Mouse (Mus musculus): ENCODE measurements around the gene Vtcn1.

Gene Vtcn1

GRCm38 (mm10) chr3:100825225-100825965 is at the start of gene Vtcn1:
TSS of gene Vtcn1 (plus strand) at chr3:100825459.
- peaks cover 18% of the 10 kb centered on the region for H3K4me1 ChIP-seq (replicated peaks; ENCODE audit: low read depth, low read length)
- no peaks in the 10 kb centered on the region for H3K36me3 ChIP-seq (ENCODE audit: insufficient read depth, low read length)
- H3K4me3 ChIP-seq (replicated peaks; ENCODE audit: low read length) = no peak within 1 kb of the TSS
- TF ChIP-seq NANOG (IDR thresholded peaks at IDR 0.05; ENCODE audit: borderline replicate concordance, low read length) (no peak), CTCF (conservative IDR thresholded peaks at IDR 0.05; ENCODE audit: low read length) (no peak), POU5F1 (IDR thresholded peaks at IDR 0.05; ENCODE audit: borderline replicate concordance, low read length) (no peak)
- peaks cover 7% of the 10 kb centered on the region; the same call in 1 of the 2 replicates for H3K27me3 ChIP-seq (ENCODE audit: insufficient read depth, low read length)
- no peaks in the 10 kb centered on the region for H3K9me3 ChIP-seq (ENCODE audit: low read length)

GRCm38 (mm10) chr3:100776967-100777366 is 48.3 kb upstream of the Vtcn1 start:
- Histone ChIP-seq H3K27me3 (ENCODE audit: insufficient read depth, low read length) (no peaks in the 10 kb centered on the region), H3K4me3 (replicated peaks; ENCODE audit: low read length) (no peak overlapping the region), H3K4me1 (replicated peaks; ENCODE audit: low read depth, low read length) (peaks cover 20% of the 10 kb centered on the region), H3K36me3 (ENCODE audit: insufficient read depth, low read length) (no peaks in the 10 kb centered on the region), H3K9me3 (ENCODE audit: low read length) (no peaks in the 10 kb centered on the region)
- TF ChIP-seq NANOG (IDR thresholded peaks at IDR 0.05; ENCODE audit: borderline replicate concordance, low read length) = no peak
- TF ChIP-seq CTCF (conservative IDR thresholded peaks at IDR 0.05; ENCODE audit: low read length) = no peak

GRCm38 (mm10) chr3:100777568-100777967 is 47.7 kb upstream of the Vtcn1 start:
- H3K27me3 ChIP-seq (ENCODE audit: insufficient read depth, low read length) = no peaks in the 10 kb centered on the region
- no peak overlapping the region for H3K4me3 ChIP-seq (replicated peaks; ENCODE audit: low read length)
- TF ChIP-seq CTCF (conservative IDR thresholded peaks at IDR 0.05; ENCODE audit: low read length) = no peak
- no peak for TF ChIP-seq POU5F1 (IDR thresholded peaks at IDR 0.05; ENCODE audit: borderline replicate concordance, low read length)
- H3K9me3 ChIP-seq (ENCODE audit: low read length) = no peaks in the 10 kb centered on the region
- no peaks in the 10 kb centered on the region for H3K36me3 ChIP-seq (ENCODE audit: insufficient read depth, low read length)
- peaks cover 19% of the 10 kb centered on the region for H3K4me1 ChIP-seq (replicated peaks; ENCODE audit: low read depth, low read length)

- H3K4me3 ChIP-seq (replicated peaks; ENCODE audit: low read length) = no peak overlapping the region
- no peaks in the 10 kb centered on the region for H3K36me3 ChIP-seq (ENCODE audit: insufficient read depth, low read length)
- no peak for TF ChIP-seq CTCF (conservative IDR thresholded peaks at IDR 0.05; ENCODE audit: low read length)
- no peak for TF ChIP-seq NANOG (IDR thresholded peaks at IDR 0.05; ENCODE audit: borderline replicate concordance, low read length)
- TF ChIP-seq POU5F1 (IDR thresholded peaks at IDR 0.05; ENCODE audit: borderline replicate concordance, low read length) = no peak
Measured at GRCm38 (mm10) chr3:100786076-100786475, 39.2 kb upstream of the Vtcn1 start.

GRCm38 (mm10) chr3:100791670-100792069 is 33.6 kb upstream of the Vtcn1 start:
- H3K4me3 ChIP-seq (replicated peaks; ENCODE audit: low read length) = no peak overlapping the region
- no peaks in the 10 kb centered on the region for H3K9me3 ChIP-seq (ENCODE audit: low read length)
- no peaks in the 10 kb centered on the region for H3K4me1 ChIP-seq (replicated peaks; ENCODE audit: low read depth, low read length)
- no peaks in the 10 kb centered on the region for H3K27me3 ChIP-seq (ENCODE audit: insufficient read depth, low read length)
- TF ChIP-seq CTCF (conservative IDR thresholded peaks at IDR 0.05; ENCODE audit: low read length) = no peak
- no peak for TF ChIP-seq NANOG (IDR thresholded peaks at IDR 0.05; ENCODE audit: borderline replicate concordance, low read length)
- no peak for TF ChIP-seq POU5F1 (IDR thresholded peaks at IDR 0.05; ENCODE audit: borderline replicate concordance, low read length)
- no peaks in the 10 kb centered on the region for H3K36me3 ChIP-seq (ENCODE audit: insufficient read depth, low read length)

More at GRCm38 (mm10) chr3:100786076-100786475, 39.2 kb upstream of the Vtcn1 start:
- H3K9me3 ChIP-seq (ENCODE audit: low read length) = no peaks in the 10 kb centered on the region
- no peaks in the 10 kb centered on the region for H3K4me1 ChIP-seq (replicated peaks; ENCODE audit: low read depth, low read length)
- H3K27me3 ChIP-seq (ENCODE audit: insufficient read depth, low read length) = no peaks in the 10 kb centered on the region

- TF ChIP-seq POU5F1 (IDR thresholded peaks at IDR 0.05; ENCODE audit: borderline replicate concordance, low read length) = no peak
- no peak for TF ChIP-seq NANOG (IDR thresholded peaks at IDR 0.05; ENCODE audit: borderline replicate concordance, low read length)
- no peak for TF ChIP-seq CTCF (conservative IDR thresholded peaks at IDR 0.05; ENCODE audit: low read length)
- no peaks in the 10 kb centered on the region for H3K36me3 ChIP-seq (ENCODE audit: insufficient read depth, low read length)
- no peaks in the 10 kb centered on the region for H3K9me3 ChIP-seq (ENCODE audit: low read length)
- H3K4me3 ChIP-seq (replicated peaks; ENCODE audit: low read length) = no peak overlapping the region
- no peaks in the 10 kb centered on the region for H3K27me3 ChIP-seq (ENCODE audit: insufficient read depth, low read length)
- peaks cover 5% of the 10 kb centered on the region for H3K4me1 ChIP-seq (replicated peaks; ENCODE audit: low read depth, low read length)
Measured at GRCm38 (mm10) chr3:100793345-100793744, 31.9 kb upstream of the Vtcn1 start.

- Histone ChIP-seq H3K27me3 (ENCODE audit: insufficient read depth, low read length) (no peaks in the 10 kb centered on the region), H3K36me3 (ENCODE audit: insufficient read depth, low read length) (no peaks in the 10 kb centered on the region), H3K4me3 (replicated peaks; ENCODE audit: low read length) (no peak overlapping the region), H3K9me3 (ENCODE audit: low read length) (no peaks in the 10 kb centered on the region), H3K4me1 (replicated peaks; ENCODE audit: low read depth, low read length) (peaks cover 5% of the 10 kb centered on the region)
- TF ChIP-seq NANOG (IDR thresholded peaks at IDR 0.05; ENCODE audit: borderline replicate concordance, low read length) (no peak), CTCF (conservative IDR thresholded peaks at IDR 0.05; ENCODE audit: low read length) (no peak), POU5F1 (IDR thresholded peaks at IDR 0.05; ENCODE audit: borderline replicate concordance, low read length) (no peak)
Measured at GRCm38 (mm10) chr3:100796571-100796970, 28.7 kb upstream of the Vtcn1 start.

GRCm38 (mm10) chr3:100797166-100798145 is 27.8 kb upstream of the Vtcn1 start:
- no peaks in the 10 kb centered on the region for H3K9me3 ChIP-seq (ENCODE audit: low read length)
- no peak for TF ChIP-seq POU5F1 (IDR thresholded peaks at IDR 0.05; ENCODE audit: borderline replicate concordance, low read length)
- no peaks in the 10 kb centered on the region for H3K36me3 ChIP-seq (ENCODE audit: insufficient read depth, low read length)
- H3K27me3 ChIP-seq (ENCODE audit: insufficient read depth, low read length) = no peaks in the 10 kb centered on the region
- no peak overlapping the region for H3K4me3 ChIP-seq (replicated peaks; ENCODE audit: low read length)
- peaks cover 5% of the 10 kb centered on the region for H3K4me1 ChIP-seq (replicated peaks; ENCODE audit: low read depth, low read length)

All from E14TG2a.4 (cell line).